Mouse (Mus musculus): ENCODE results near the gene Supt4a.

- TF ChIP-seq CTCF (IDR thresholded peaks at IDR 0.05; ENCODE audit: extremely low read depth, insufficient read length, insufficient replicate concordance, low read depth, low read length) (peak; percentile 95; the same call in 1 of the 2 replicates), POLR2A (IDR thresholded peaks at IDR 0.05; ENCODE audit: low read depth, low read length) (no peak)
Observed at GRCm38 (mm10) chr11:87770989-87771388, 33.6 kb downstream of the Supt4a start.
